Mouse (Mus musculus): ENCODE data around the gene Slc24a2. TPM values are rescaled to one million over a fixed set of nuclear protein-coding genes. Genes with fewer than 3 reads are reported as not detected.

Gene Slc24a2
- polyA plus RNA-seq, 1 experiment: not detected

DNA sequence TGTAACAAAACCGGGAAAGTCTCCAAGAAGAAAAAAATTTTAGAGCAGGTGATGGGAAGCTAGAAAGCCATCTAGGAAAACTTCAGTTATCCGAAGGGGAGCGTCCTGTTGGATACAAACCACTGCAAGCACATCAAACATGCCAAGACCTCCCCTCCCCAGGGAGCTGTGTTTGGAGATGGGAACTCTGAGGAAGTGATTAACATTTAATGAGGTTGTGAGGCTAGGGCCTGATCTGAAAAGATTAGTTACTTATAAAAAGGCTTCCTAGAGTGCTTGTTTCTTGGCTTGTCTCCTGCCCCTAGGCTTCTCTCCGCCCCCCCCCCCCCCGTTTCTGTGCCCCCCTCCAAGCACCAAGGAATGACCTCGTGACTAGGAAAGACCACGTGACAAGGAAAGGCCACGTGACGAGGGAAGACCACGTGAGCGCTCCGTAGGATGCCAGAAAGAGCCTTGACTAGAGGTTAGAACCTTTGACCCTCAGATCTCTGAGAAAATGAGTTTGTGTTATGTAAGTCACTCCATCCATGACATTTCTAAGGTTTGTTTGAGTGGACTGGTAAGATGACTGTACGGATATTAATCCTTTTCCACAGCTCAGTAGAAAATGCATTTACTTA lies 210.7 kb downstream of the Slc24a2 start:
- no peaks in the 10 kb centered on the region for H3K4me1 ChIP-seq (ENCODE audit: control insufficient read depth, insufficient read depth, low read length)
- 60% methylated on average over 13 of the region's 13 CpGs for WGBS
- no peak overlapping the region for H3K4me3 ChIP-seq (ENCODE audit: insufficient read depth, low read depth, low read length)
- H3K27ac ChIP-seq (ENCODE audit: insufficient read depth, low read depth, low read length): no peak overlapping the region
- no peak for TF ChIP-seq CTCF (IDR thresholded peaks at IDR 0.05; ENCODE audit: insufficient read depth, low read depth, low read length)
- no peak for TF ChIP-seq POLR2A (IDR thresholded peaks at IDR 0.05; ENCODE audit: insufficient read depth, low read depth, low read length)

DNA sequence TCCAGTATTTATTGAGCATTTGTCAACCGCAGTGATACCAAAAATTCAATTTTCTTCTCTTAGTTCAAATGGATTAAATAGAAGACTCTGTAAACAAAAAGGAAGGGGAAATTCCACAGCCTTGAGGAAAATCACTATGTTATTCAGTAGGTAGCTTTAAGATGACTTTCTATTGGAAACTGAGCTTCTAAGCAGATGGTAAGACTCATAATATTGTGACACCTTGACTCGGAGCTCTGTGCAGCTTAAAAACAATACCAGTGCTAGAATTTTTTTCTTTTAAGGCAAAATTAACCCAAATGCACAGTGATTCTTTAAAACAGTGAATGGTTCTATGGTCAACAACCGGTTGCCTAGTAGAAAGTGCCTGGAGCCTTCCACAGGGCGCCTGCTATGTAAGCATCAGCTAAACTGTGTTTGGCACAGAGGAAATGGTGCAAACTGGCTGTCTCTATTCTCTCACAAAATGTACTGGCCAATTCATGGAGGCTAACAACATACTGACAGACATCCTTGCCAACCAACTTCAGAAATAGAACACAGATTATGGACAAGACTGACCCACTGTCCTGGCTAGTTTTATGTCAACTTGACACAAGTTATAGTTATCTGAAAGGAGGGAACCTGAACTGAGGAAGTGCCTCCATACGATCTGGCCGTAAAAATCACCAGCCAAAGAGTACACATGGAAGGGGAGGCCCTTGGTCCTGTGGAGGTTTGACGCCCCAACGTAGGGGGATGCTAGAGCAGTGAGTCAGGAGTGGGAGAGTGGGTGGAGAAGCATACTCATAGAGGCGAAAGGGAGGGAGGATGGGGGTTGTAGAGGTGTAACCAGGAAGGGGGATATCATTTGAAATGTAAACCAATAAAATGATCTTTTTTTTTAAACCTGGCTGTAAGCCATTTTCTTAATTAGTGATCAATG lies 211.9 kb downstream of the Slc24a2 start:
- WGBS: 58% methylated on average over 9 of the region's 9 CpGs
- no peak for TF ChIP-seq POLR2A (IDR thresholded peaks at IDR 0.05; ENCODE audit: insufficient read depth, low read depth, low read length)
- TF ChIP-seq CTCF (IDR thresholded peaks at IDR 0.05; ENCODE audit: insufficient read depth, low read depth, low read length): no peak
- H3K27ac ChIP-seq (ENCODE audit: insufficient read depth, low read depth, low read length): no peak overlapping the region
- no peaks in the 10 kb centered on the region for H3K4me1 ChIP-seq (ENCODE audit: control insufficient read depth, insufficient read depth, low read length)
- no peak overlapping the region for H3K4me3 ChIP-seq (ENCODE audit: insufficient read depth, low read depth, low read length)

DNA sequence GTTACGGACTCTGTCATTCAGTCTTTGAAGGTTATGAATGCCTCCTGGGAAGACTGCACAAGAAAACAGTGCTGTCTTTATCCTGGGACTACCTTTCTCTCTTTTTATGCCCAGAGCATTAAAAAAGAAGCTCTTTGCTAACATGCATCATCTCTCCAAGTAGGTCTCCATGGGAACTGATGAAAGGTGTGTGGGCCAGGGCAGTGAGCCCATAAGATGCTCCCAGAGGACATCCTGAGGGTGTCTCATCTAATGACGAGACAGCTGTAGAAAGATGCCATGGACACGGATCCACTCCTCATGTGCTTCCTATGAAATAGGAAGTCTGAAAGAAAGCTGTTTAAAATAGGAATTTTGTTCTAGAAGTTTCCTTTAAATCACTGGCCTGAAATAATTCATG lies 212.8 kb downstream of the Slc24a2 start:
- WGBS: 70% methylated on average over 3 of the region's 3 CpGs
- no peaks in the 10 kb centered on the region for H3K4me1 ChIP-seq (ENCODE audit: control insufficient read depth, insufficient read depth, low read length)
- TF ChIP-seq POLR2A (IDR thresholded peaks at IDR 0.05; ENCODE audit: insufficient read depth, low read depth, low read length): no peak
- TF ChIP-seq CTCF (IDR thresholded peaks at IDR 0.05; ENCODE audit: insufficient read depth, low read depth, low read length): no peak
- H3K27ac ChIP-seq (ENCODE audit: insufficient read depth, low read depth, low read length): no peak overlapping the region
- H3K4me3 ChIP-seq (ENCODE audit: insufficient read depth, low read depth, low read length): no peak overlapping the region

DNA sequence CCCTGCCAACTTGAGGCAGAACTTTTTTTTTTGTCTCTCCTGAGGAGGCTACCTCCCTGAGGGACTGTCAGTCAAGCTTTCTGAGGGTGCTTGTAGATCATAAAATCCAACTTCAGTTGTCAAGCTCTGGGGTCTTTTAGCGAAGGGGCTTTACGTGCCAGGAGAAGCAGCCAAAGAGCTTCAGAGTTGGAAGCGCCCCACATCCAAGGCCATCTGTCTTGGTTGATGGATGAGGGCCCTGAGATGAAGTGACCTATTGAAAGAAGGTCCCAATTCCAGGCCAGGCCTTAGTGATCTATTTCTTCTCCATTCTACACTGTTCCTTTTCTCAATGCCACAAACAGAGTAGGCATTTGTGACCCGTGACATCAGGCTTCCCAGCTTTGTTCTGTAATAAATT lies 214.5 kb downstream of the Slc24a2 start:
- 86% methylated on average over 4 of the region's 4 CpGs for WGBS
- no peak overlapping the region for H3K27ac ChIP-seq (ENCODE audit: insufficient read depth, low read depth, low read length)
- TF ChIP-seq CTCF (IDR thresholded peaks at IDR 0.05; ENCODE audit: insufficient read depth, low read depth, low read length) (no peak), POLR2A (IDR thresholded peaks at IDR 0.05; ENCODE audit: insufficient read depth, low read depth, low read length) (no peak)
- no peaks in the 10 kb centered on the region for H3K4me1 ChIP-seq (ENCODE audit: control insufficient read depth, insufficient read depth, low read length)
- H3K4me3 ChIP-seq (ENCODE audit: insufficient read depth, low read depth, low read length): no peak overlapping the region

DNA sequence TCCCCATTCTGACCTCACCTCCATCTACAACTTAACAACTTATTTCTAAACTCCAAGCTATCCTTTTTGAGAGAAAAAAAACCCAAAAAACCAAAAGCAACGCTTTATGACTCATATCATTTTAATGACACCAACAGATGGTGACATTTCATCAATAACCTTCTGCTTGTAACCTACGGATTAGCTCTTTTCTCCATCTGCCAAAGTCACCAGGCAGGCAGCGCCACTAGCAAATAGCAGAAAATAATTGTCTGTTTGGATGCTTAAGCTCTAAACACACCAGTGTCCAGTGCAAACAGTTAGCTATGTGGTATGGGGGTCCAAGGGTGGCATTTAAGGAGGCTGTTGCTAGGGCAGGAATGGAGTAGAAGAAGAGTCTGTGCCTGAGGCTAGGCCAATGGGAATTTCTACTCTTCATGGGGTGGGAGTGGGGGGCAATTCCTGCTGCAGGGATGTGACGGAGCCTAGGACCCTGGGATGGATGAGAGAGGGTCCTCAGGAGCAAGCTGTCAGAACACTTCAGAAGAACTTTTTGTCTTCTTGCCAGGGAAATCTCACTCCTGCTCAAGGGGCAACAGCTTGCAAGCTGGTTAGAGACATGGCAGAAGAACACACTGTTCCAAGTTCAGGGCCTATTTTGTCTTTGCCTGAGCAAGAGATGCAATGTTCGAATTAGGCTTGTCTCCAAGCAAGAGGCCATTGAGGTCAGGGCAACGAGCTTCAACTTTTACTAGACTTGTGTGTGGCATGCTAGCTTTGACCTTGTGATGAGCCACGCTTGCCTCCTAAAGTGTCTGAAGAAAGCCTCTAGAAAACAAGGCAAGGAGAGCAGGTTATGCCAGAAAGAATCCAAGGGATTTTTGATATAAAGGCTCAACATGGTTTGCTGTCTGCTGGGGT lies 216.3 kb downstream of the Slc24a2 start:
- Histone ChIP-seq H3K4me1 (ENCODE audit: control insufficient read depth, insufficient read depth, low read length) (no peaks in the 10 kb centered on the region), H3K4me3 (ENCODE audit: insufficient read depth, low read depth, low read length) (no peak overlapping the region), H3K27ac (ENCODE audit: insufficient read depth, low read depth, low read length) (no peak overlapping the region)
- no peak for TF ChIP-seq POLR2A (IDR thresholded peaks at IDR 0.05; ENCODE audit: insufficient read depth, low read depth, low read length)
- TF ChIP-seq CTCF (IDR thresholded peaks at IDR 0.05; ENCODE audit: insufficient read depth, low read depth, low read length): no peak
- 94% methylated on average over 7 of the region's 7 CpGs for WGBS

DNA sequence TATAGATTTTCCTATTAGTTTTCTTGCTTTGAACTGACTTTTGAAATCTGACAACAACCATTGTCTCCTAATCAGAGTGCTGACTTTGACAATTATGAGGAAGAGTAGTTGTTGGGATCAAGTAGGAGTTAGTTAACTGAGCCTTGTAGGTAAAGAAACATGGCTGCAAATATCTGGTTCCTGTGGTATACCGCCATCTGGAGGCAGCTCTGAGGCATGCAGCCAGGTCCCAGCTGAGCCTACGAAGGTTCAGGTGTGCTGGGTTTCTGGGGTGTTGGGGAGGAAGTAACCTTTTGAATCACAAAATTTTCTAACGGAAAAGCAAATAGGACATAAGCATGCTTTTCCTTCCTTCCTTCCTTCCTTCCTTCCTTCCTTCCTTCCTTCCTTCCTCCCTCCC lies 237.8 kb downstream of the Slc24a2 start:
- Histone ChIP-seq H3K4me3 (ENCODE audit: insufficient read depth, low read depth, low read length) (no peak overlapping the region), H3K27ac (ENCODE audit: insufficient read depth, low read depth, low read length) (no peak overlapping the region), H3K4me1 (ENCODE audit: control insufficient read depth, insufficient read depth, low read length) (no peaks in the 10 kb centered on the region)
- 75% methylated on average over 3 of the region's 3 CpGs for WGBS
- TF ChIP-seq CTCF (IDR thresholded peaks at IDR 0.05; ENCODE audit: insufficient read depth, low read depth, low read length) (no peak), POLR2A (IDR thresholded peaks at IDR 0.05; ENCODE audit: insufficient read depth, low read depth, low read length) (no peak)

DNA sequence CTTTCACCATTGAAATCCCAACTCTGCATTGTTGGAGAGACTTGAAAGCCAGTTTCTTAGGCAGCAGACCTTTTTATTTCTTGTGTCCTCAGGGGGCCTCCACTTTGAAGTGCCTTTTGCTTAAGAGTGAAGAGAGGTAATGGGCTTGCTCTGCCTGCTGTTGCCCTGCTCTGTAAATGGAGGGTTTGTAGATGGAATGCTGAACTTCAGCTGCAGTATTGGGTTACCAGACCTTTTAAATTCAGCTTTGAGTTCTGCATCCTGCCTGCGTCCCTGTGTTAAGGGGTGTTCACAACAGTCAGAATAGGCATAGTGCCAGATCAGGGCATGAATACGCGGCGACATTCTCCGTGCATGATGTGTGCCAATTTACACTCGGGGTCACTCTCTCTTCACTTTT lies 241.0 kb downstream of the Slc24a2 start:
- WGBS: 29% methylated on average over 6 of the region's 6 CpGs
- H3K4me3 ChIP-seq (ENCODE audit: insufficient read depth, low read depth, low read length): no peak overlapping the region
- H3K27ac ChIP-seq (ENCODE audit: insufficient read depth, low read depth, low read length): no peak overlapping the region
- no peaks in the 10 kb centered on the region for H3K4me1 ChIP-seq (ENCODE audit: control insufficient read depth, insufficient read depth, low read length)
- TF ChIP-seq CTCF (IDR thresholded peaks at IDR 0.05; ENCODE audit: insufficient read depth, low read depth, low read length): no peak
- TF ChIP-seq POLR2A (IDR thresholded peaks at IDR 0.05; ENCODE audit: insufficient read depth, low read depth, low read length): no peak

DNA sequence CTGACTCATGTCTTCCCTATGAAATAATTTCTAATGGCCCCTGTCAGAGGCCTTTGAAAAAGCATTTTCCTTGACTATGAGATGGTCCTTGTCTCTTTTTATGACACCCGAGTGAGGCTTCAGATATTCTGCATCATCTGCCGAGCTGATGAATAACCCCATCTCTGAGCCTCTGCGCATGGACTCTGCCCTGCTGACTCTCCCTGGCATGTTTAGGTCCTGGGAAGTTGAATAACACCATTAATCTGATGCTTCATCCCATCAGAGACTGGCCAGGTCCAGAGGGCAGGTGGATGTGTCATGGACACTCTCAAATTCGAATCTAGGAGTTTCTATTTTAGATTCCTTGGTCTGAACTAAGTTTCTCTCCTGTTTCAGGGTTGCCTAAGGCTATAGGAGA lies 242.4 kb downstream of the Slc24a2 start:
- TF ChIP-seq POLR2A (IDR thresholded peaks at IDR 0.05; ENCODE audit: insufficient read depth, low read depth, low read length) (no peak), CTCF (IDR thresholded peaks at IDR 0.05; ENCODE audit: insufficient read depth, low read depth, low read length) (no peak)
- 92% methylated on average over 4 of the region's 4 CpGs for WGBS
- Histone ChIP-seq H3K4me3 (ENCODE audit: insufficient read depth, low read depth, low read length) (no peak overlapping the region), H3K4me1 (ENCODE audit: control insufficient read depth, insufficient read depth, low read length) (no peaks in the 10 kb centered on the region), H3K27ac (ENCODE audit: insufficient read depth, low read depth, low read length) (no peak overlapping the region)
